Mouse (Mus musculus): ENCODE measurements at regions not wholly inside any gene's neighbourhood (a gene's known extent, or its start where the extent isn't known, plus 50 kb on each side); places are given as distances from the start of the nearest gene placed in this dataset.
"Not testable (repeated sequence)": the region's sequence is repeated elsewhere in the genome, so short reads cannot be mapped to it uniquely, and the experiment has no call there.

DNA sequence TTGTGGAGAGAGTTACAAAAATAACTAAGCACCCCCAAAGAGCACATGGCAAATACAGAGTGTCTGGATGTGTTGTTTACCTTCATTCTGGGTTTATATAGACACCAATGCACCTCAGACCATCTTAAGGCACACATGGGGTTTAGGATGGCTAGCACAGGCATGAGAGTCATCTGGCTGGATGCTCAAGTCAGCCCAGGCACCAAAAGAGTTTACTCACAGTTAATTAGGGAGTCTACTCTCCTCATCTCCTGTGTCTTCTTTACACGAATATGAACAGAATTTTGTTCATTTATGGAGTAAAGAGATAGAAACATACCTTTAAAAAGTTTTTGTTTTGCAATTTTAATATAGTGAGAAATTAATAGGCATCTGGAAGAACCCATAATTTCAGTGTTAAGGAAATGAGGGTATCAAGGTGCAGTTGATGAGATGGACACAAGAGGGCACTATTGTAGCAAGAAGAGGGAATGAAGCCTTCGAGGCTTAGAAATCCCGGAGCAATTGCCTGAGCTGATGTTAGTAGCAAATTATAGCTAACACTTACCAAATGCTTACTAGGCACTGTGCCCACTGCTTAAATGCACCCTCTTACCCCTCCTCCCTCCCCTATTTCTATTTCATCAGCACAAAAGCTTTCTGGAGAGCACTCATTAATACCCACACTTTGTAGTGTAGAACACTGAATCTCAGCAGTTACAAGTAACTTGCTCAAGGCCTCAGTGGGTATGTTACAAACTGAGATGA lies 174.6 kb downstream of the Eepd1 start:
- peak; percentile 36 to 88 for DNase-seq (ENCODE audit: extremely low spot score in 1 of 2, low spot score in 1 of 2)

DNA sequence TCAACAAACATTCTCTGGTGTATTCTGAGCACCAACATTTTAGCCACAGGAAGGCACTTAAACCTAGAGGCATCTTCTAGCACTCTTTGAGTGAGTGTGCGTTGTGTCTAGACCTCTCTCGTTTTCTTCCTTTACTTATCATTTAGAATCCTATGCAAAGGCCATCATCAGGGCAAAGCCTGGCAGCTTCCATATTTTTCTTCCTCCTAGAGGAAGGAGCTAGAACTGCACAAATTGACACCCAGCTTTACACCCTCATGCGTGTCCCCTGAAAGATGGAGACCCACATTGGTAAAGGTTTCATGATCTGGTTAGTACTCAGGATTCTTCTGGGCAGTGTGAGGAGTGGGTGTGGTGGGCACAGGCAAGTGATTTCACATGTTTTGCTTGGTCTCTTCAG lies 175.2 kb downstream of the Eepd1 start:
- no peak for DNase-seq (ENCODE audit: extremely low spot score in 1 of 2, low spot score in 1 of 2)

GRCm38 (mm10) chr9:25683635-25684333 lies 202.4 kb downstream of the Eepd1 start:
- no peak for DNase-seq (ENCODE audit: extremely low spot score in 1 of 2, low spot score in 1 of 2)

GRCm38 (mm10) chr9:25693632-25694031 lies 212.3 kb downstream of the Eepd1 start:
- peak; percentile 18 to 74 for DNase-seq (ENCODE audit: extremely low spot score in 1 of 2, low spot score in 1 of 2)

- no peak for DNase-seq (ENCODE audit: extremely low spot score in 1 of 2, low spot score in 1 of 2)
These were observed 213.7 kb downstream of the Eepd1 start for GRCm38 (mm10) chr9:25695018-25695417.

DNA sequence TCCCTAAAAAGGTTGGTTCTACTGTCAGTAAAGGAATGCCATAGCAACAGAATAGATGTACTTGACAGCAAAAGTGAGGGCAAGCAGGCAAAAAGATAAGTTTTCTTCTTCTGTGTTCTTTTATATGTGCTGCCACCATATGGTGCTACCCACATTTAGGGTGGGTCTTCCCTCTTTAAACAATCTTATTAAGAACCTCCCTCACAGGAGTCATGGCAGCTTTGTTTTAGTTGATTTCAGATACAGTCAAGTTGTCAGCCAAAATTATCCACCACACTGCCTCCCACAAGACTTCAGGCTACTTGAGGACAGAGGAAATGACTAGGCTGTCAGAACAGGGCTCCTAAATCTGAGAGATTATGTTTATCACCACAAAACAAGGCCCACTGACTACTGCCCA lies 232.3 kb downstream of the Eepd1 start:
- DNase-seq (ENCODE audit: extremely low spot score in 1 of 2, low spot score in 1 of 2), result peak; percentile 17 to 41

DNA sequence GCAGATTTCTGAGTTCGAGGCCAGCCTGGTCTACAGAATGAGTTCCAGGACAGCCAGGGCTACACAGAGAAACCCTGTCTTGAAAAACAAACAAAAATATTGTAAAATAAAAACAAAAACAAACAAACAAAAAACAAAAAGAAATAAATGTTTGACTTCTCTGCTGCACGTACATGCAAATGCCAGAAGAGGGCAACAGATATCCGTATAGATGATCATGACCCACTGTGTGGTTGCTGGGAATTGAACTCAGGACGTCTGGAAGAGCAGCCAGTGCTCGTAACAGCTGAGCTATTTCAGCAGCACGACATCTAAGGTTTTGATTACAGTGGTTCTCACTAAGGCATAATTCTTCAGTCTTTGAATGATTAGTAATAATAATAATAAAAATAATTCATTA lies 262.8 kb downstream of the Eepd1 start:
- DNase-seq (ENCODE audit: extremely low spot score in 1 of 2, low spot score in 1 of 2), result peak in 1 of 2 experiments; percentile 0

GRCm38 (mm10) chr9:25751138-25751537 lies 269.8 kb downstream of the Eepd1 start:
- DNase-seq (ENCODE audit: extremely low spot score in 1 of 2, low spot score in 1 of 2), result no peak

GRCm38 (mm10) chr9:25773899-25774298 lies 292.6 kb downstream of the Eepd1 start:
- no peak for DNase-seq (ENCODE audit: extremely low spot score in 1 of 2, low spot score in 1 of 2)

- no peak for DNase-seq (ENCODE audit: extremely low spot score in 1 of 2, low spot score in 1 of 2)
These were observed 301.3 kb downstream of the Eepd1 start for GRCm38 (mm10) chr9:25782631-25783030.

GRCm38 (mm10) chr9:25795142-25795910 lies 314.0 kb downstream of the Eepd1 start:
- no peak for DNase-seq (ENCODE audit: extremely low spot score in 1 of 2, low spot score in 1 of 2)

DNA sequence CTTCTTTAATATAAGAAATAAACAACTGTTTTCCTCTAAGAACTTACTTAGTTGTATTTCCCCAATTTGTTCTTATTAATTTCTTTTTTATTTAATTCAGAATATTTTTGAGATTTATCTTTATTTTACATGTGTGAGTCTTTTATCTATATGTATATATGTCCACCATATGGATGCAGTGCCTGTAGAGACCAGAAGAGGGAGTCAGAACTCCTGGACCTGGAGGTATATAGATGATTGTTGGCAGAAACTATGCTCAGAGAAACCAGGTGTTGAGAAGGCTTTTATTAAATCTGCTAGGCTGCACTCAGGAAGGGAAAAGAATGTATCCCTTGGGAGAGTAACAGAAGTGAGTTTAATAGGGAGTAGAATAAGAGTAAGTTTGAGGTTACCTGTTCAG lies 328.2 kb downstream of the Eepd1 start:
- DNase-seq (ENCODE audit: extremely low spot score in 1 of 2, low spot score in 1 of 2), result no peak

DNA sequence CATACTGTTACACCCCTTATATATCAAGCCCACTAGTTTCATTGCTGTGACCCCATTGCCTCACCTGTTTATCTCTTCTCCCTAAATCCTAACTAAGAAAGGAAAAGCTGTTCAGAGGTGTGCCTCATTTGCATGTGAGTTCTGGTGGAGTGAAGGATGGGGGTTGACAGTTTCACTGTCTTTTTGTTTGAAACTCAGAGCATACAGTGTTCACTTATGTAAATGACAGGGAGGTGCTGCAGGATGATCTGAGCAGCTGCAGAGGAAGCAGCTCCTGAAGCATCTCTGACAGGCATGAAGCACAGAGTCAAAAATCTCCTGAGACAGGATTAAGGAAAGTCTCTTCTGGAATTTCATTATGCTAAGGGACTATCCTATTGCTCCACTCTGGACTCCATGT lies 351.9 kb downstream of the Eepd1 start:
- no peak for DNase-seq (ENCODE audit: extremely low spot score in 1 of 2, low spot score in 1 of 2)

DNA sequence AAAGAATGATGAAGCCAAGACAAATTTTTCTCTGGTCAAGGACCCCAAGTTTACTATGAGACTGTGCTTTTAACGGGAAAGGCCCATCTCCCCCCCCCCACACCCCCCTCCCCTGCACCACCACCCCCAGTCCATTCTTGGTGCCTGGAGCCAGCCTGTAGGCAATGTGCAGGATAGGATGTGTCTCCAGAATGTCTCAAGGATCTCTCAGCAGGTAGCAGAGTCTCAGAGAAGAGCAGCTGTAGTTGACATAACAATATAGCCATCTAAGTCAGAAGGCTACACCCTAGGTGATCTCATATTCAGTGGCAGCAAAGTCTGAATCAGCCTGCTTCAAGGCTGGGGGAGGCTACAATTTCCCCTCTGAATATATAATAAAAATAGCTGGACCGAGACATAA lies 368.6 kb downstream of the Eepd1 start:
- DNase-seq (ENCODE audit: extremely low spot score in 1 of 2, low spot score in 1 of 2), result not testable (repeated sequence)

DNA sequence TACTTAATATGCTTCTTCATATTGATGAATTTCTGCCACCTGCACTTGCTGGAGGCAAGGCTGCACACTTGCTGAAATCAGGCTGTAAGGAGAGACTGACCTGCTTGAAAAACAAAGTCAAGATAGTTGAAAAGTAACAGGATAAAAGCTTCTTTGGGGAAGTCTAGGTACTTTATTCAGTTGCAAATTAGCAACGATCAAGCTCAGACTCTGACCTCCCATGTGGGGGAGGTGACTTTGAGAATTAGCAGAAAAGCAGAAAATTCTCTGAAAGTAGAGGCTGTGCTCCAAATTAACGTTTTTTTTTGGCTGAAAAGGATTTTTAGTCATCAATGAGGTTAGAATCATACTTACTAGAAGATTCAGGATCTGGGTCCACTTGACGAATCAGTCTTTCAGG lies 369.3 kb downstream of the Eepd1 start:
- DNase-seq (ENCODE audit: extremely low spot score in 1 of 2, low spot score in 1 of 2), result not testable (repeated sequence)

DNA sequence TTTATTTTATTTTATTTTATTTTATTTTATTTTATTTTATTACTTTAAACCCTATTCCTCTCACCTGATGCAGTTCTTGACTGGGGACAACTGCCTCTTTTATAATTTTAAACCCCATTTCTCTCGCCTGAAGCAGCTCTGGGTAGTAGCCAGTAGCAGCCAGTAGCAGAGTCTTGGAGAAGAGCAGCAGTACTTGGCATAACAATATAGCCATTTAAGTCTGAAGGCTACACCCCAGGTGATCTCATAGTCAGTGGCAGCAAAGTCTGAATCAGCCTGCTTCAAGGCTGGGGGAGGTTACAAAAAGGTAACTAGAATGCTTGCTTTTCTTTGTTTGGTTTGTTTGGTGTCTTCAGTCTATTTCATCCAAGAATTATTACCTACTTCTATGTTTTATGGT lies 373.2 kb downstream of the Eepd1 start:
- no peak for DNase-seq (ENCODE audit: extremely low spot score in 1 of 2, low spot score in 1 of 2)

GRCm38 (mm10) chr9:25870260-25870659 lies 388.9 kb downstream of the Eepd1 start:
- no peak for DNase-seq (ENCODE audit: extremely low spot score in 1 of 2, low spot score in 1 of 2)

GRCm38 (mm10) chr9:25896333-25896905 lies 415.1 kb downstream of the Eepd1 start:
- peak; percentile 20 to 54 for DNase-seq (ENCODE audit: extremely low spot score in 1 of 2, low spot score in 1 of 2)
